Comparison of ENCODE assay signal across 26 mouse cellular contexts in the genomic region with DNA sequence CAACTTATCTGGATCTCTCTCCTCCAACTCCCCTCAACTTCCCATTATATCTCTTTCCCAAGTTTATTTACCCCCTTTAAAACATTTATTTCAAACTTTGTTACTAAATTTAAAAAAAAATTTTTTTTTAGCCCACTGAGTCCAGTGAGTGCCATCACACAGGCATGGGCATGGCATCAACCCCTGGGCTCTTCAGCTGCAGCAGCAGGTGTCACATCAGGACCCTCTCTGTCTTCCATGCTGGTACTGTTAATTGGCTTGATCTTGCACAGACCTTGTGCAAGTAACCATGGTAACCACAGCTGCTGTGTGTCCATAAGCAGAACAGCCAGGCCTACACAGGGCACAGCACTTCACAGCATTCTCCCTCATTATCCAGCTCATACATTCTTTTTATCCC.
"Had no signal": no experiment of that assay in that cellular context is flagged by ENCODE, and none has a peak within 500 bp of the region (broad histone marks: within the 10 kb centered on the region; RNA-seq: fewer than 3 reads in every experiment).

No protein-coding gene starts in this region.

- H3K4me1 ChIP-seq: heart, embryonic 10.5 days; heart, embryonic 13.5 days; heart, embryonic 15.5 days; hindbrain, embryonic 13.5 days; hindbrain, embryonic 15.5 days; kidney, embryonic 15.5 days; limb, embryonic 10.5 days; limb, embryonic 12.5 days; liver, embryonic 13.5 days had no signal

- H3K27me3 ChIP-seq: heart, embryonic 13.5 days; heart, embryonic 15.5 days; hindbrain, embryonic 13.5 days; hindbrain, embryonic 15.5 days; kidney, embryonic 15.5 days; liver, embryonic 13.5 days had no signal

- ATAC-seq: hindbrain, postnatal 0 days; intestine, embryonic 16.5 days had no signal

- H3K9me3 ChIP-seq: heart, embryonic 10.5 days; heart, embryonic 13.5 days; heart, embryonic 15.5 days; hindbrain, embryonic 15.5 days; kidney, embryonic 15.5 days; limb, embryonic 10.5 days; liver, embryonic 13.5 days had no signal

- H3K27ac ChIP-seq: heart, embryonic 10.5 days; heart, embryonic 13.5 days; heart, embryonic 15.5 days; hindbrain, embryonic 13.5 days; hindbrain, embryonic 15.5 days; hindbrain, postnatal 0 days; kidney, embryonic 15.5 days; kidney, postnatal 0 days; limb, embryonic 10.5 days; limb, embryonic 12.5 days; liver, embryonic 13.5 days had no signal

- H3K36me3 ChIP-seq: heart, embryonic 10.5 days; heart, embryonic 13.5 days; heart, embryonic 15.5 days; hindbrain, embryonic 13.5 days; hindbrain, embryonic 15.5 days; kidney, embryonic 15.5 days; limb, embryonic 10.5 days; limb, embryonic 12.5 days; liver, embryonic 13.5 days had no signal

- DNase-seq: gastrocnemius, postnatal 14 days; gastrocnemius, postnatal 36 days; heart, adult 18-20 months; heart, postnatal 14 days; heart, postnatal 36 days; kidney, adult 11 months; kidney, adult 2 months; kidney, adult 9 months; kidney, postnatal 14 days; kidney, postnatal 36 days; layer of hippocampus, adult 9-11 months; layer of hippocampus, postnatal 36 days; liver; liver, embryonic 13.5 days had no signal

- H3K9ac ChIP-seq: heart, embryonic 13.5 days; heart, embryonic 15.5 days; hindbrain, embryonic 13.5 days; hindbrain, embryonic 15.5 days; kidney, embryonic 15.5 days; limb, embryonic 12.5 days; liver, embryonic 13.5 days had no signal

- H3K4me2 ChIP-seq: heart, embryonic 13.5 days; heart, embryonic 15.5 days; hindbrain, embryonic 13.5 days; hindbrain, embryonic 15.5 days; kidney, embryonic 15.5 days; limb, embryonic 12.5 days; liver, embryonic 11.5 days; liver, embryonic 13.5 days had no signal

- H3K4me3 ChIP-seq: heart, embryonic 10.5 days; heart, embryonic 13.5 days; heart, embryonic 15.5 days; hindbrain, embryonic 13.5 days; hindbrain, embryonic 15.5 days; kidney, embryonic 15.5 days; limb, embryonic 10.5 days; limb, embryonic 12.5 days; liver, embryonic 13.5 days had no signal
